Mouse (Mus musculus) adrenal gland, postnatal 0 days (tissue): ENCODE results near the gene Acot2. TPM values are rescaled to one million over a fixed set of nuclear protein-coding genes. Genes with fewer than 3 reads are reported as not detected.

Experiments used
- polyA plus RNA-seq: library from polyadenylated mRNA; unstranded; fragments of >200 nt; fragmentation: Nextera tagmentation; extraction: Ambion mirVana; gene quantifications from 2 replicates; pipeline ENCODE4 v1.2.1, GENCODE M21; 2015

The Acot2 gene
- 24.9 and 29.5 TPM in 2 replicates for polyA plus RNA-seq

DNA sequence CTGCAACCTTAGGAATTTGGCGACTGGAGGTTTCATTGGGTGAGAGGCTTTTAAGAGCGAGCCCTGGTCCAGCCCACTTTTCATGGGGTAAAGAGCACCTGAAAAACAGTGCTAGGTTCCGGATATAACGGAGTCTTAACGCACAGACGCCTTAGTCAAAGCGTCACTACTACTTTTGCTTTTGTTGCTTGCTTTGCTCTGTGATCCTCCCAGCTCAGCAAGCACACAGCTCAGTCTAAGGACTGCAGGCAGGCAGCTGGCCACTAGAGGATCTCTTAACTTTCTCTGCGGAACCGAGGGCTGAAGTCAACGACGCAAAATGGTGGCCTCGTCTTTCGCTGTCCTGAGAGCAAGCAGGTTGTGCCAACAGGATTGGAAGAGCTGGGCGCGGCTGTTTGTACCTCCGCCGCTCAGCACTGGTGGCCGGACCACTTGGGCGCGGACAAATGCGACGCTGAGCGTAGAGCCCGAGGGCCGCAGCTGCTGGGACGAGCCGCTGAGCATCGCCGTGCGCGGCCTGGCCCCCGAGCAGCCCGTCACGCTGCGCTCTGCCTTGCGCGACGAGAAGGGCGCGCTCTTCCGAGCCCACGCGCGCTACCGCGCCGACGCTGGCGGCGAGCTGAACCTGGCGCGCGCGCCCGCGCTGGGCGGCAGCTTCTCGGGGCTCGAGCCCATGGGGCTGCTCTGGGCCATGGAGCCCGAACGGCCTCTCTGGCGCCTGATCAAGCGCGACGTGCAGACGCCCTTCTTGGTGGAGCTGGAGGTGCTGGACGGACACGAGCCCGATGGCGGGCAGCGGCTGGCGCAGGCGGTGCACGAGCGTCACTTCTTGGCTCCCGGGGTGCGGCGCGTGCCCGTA is at the start of gene Acot2:
Gene Acot2, plus strand, starts transcription at position 279 of the 859 bp plus-strand sequence.

DNA sequence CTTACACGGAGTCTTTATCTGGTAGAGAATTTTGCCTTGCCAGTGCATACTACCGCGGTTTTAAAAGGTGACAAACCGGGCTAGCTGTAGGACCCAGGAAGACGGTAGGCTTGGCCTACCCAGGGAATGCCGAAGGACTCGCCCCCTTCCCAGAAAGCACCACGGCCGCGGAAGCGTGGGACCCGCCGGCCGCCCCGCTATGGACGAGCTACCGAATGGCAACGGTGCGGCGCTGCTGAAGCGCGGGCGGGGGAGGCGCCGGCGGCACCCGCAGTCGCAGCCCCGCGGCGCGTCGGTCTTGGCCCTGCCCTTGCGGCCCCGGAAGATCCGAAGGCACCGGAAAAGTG is 37.2 kb upstream of the Acot2 start, which contains the start of gene Riox1:
Gene Riox1, plus strand, starts transcription at position 116 of the 347 bp plus-strand sequence.

DNA sequence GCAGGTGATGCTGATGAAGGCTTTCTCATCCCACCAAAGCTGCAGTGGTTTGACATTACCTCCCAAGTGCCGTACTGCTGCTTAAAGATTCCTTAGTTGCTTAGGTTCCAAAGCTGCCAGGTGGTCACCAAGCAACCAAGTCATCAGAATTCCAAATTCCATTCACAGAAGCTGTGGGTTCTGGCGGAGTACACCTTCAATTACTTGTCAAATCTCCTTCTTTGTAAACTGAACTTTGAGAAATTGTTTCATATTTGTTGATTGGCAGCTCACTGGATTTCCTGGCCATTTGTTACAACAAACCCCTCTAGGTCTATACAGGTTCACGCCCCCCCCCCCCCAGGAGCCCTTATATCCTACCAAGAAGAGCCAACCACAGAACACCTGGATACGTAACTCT is 2.9 kb upstream of the Acot2 start, which contains the start of gene Heatr4:
Gene Heatr4, minus strand, starts transcription at position 101 of the 400 bp plus-strand sequence.

DNA sequence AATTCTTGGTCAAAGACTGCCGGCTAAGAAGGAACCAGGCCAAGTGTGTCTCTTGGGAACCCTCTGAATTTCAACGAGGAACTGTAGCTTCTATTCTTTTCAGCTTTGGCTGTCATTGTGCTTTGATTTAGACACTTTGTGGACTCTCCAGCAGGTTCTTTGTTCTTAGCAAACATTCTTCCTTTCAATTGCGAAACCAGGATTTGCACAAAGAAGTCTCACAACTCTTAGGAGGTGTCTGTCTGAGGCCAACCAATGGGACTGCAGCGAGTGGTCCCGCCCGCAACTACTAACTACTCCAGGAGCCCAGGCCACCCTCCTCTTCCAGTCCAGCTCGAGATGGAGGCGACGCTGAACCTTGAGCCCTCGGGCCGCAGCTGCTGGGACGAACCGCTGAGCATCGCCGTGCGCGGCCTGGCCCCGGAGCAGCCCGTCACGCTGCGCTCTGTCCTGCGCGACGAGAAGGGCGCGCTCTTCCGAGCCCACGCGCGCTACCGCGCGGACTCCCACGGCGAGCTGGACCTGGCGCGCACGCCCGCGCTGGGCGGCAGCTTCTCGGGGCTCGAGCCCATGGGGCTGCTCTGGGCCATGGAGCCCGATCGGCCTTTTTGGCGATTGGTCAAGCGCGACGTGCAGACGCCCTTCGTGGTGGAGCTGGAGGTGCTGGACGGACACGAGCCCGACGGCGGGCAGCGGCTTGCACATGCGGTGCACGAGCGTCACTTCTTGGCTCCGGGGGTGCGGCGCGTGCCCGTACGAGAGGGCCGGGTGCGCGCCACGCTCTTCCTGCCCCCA is 21.7 kb downstream of the Acot2 start, which contains the start of gene Acot1:
Gene Acot1, plus strand, starts transcription at position 320 of the 795 bp plus-strand sequence.

DNA sequence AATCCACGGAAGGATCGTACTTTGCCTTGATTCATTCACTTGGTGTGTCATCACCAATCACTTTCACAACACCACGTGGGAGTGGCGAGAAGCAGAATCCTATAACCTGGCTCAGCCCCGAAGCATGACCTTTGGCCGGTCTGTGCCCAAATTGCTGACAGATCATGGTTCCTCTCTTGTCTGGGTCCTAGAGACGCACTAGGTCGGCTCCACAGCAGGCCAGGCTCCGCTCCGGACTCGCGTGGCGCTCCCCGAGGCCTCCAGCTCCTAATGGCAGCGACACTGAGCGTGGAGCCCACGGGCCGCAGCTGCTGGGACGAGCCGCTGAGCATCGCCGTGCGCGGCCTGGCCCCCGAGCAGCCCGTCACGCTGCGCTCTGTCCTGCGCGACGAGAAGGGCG is 50.6 kb downstream of the Acot2 start, which contains the start of gene Acot4:
Gene Acot4, plus strand, starts transcription at position 139 of the 400 bp plus-strand sequence.

DNA sequence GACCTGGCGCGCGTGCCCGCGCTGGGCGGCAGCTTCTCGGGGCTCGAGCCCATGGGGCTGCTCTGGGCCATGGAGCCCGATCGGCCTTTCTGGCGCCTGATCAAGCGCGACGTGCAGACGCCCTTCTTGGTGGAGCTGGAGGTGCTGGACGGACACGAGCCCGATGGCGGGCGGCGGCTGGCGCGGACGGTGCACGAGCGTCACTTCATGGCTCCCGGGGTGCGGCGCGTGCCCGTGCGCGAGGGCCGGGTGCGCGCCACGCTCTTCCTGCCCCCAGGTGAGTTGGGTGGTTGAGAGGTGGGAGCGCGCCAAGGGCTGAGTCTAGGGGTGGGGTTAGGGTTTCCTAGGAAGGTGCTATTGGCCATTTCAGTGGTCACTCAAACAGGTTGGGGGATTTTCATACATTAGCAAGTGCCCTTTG is 51.0 kb downstream of the Acot2 start, which contains the start of gene Gm49366:
Gene Gm49366, plus strand, starts transcription at position 245 of the 421 bp plus-strand sequence.

Other genes starting within 250 kb of the Acot2 start
- gene Papln, start 224.2 kb upstream of the Acot2 start, polyA plus RNA-seq: 0.63 and 0.79 TPM in 2 replicates
- 16.5 and 21.9 TPM in 2 replicates for gene Numb, start 65.9 kb upstream of the Acot2 start, polyA plus RNA-seq
- 8.9 and 13.2 TPM in 2 replicates for gene Riox1, start 37.3 kb upstream of the Acot2 start, polyA plus RNA-seq
- 0.04 TPM in 1 of 2 replicates, not detected in the other for gene Heatr4, start 3.0 kb upstream of the Acot2 start, polyA plus RNA-seq
- 17.7 and 24.3 TPM in 2 replicates for gene Acot1, start 21.6 kb downstream of the Acot2 start, polyA plus RNA-seq
- gene Acot4, start 50.5 kb downstream of the Acot2 start, polyA plus RNA-seq: 0.98 and 2.6 TPM in 2 replicates
- gene Gm49366, start 51.1 kb downstream of the Acot2 start, polyA plus RNA-seq: not detected in 2 replicates
- 0.95 and 2.7 TPM in 2 replicates for gene Acot3, start 64.3 kb downstream of the Acot2 start, polyA plus RNA-seq
- gene Acot5, start 81.5 kb downstream of the Acot2 start, polyA plus RNA-seq: not detected in 2 replicates
- gene Acot6, start 112.8 kb downstream of the Acot2 start, polyA plus RNA-seq: 1.8 and 2.7 TPM in 2 replicates
- gene Dnal1, start 126.5 kb downstream of the Acot2 start, polyA plus RNA-seq: 2.6 and 3.9 TPM in 2 replicates
- gene Pnma1, start 160.6 kb downstream of the Acot2 start, polyA plus RNA-seq: 0.86 and 0.93 TPM in 2 replicates
- gene Elmsan1, start 231.0 kb downstream of the Acot2 start, polyA plus RNA-seq: 6.8 and 9.4 TPM in 2 replicates